Mouse (Mus musculus): ENCODE measurements at regions not wholly inside any gene's neighbourhood (a gene's known extent, or its start where the extent isn't known, plus 50 kb on each side); places are given as distances from the start of the nearest gene placed in this dataset.

GRCm38 (mm10) chr15:36679577-36679976 is 328.0 kb downstream of the Zfp706 start:
- DNase-seq (ENCODE audit: low spot score in 2 of 2): no peak

GRCm38 (mm10) chr15:36669748-36670147 is 337.8 kb downstream of the Zfp706 start:
- DNase-seq (ENCODE audit: low spot score in 2 of 2): no peak

GRCm38 (mm10) chr15:36666566-36666965 is 341.0 kb downstream of the Zfp706 start:
- no peak for DNase-seq (ENCODE audit: low spot score in 2 of 2)

- no peak for DNase-seq (ENCODE audit: low spot score in 2 of 2)
Measured at GRCm38 (mm10) chr15:36664391-36664790, 343.2 kb downstream of the Zfp706 start.

- DNase-seq (ENCODE audit: low spot score in 2 of 2): no peak
Measured at GRCm38 (mm10) chr15:36660986-36661385, 346.6 kb downstream of the Zfp706 start.

All from adrenal gland, postnatal 4 days (tissue).